In the genomic region with DNA sequence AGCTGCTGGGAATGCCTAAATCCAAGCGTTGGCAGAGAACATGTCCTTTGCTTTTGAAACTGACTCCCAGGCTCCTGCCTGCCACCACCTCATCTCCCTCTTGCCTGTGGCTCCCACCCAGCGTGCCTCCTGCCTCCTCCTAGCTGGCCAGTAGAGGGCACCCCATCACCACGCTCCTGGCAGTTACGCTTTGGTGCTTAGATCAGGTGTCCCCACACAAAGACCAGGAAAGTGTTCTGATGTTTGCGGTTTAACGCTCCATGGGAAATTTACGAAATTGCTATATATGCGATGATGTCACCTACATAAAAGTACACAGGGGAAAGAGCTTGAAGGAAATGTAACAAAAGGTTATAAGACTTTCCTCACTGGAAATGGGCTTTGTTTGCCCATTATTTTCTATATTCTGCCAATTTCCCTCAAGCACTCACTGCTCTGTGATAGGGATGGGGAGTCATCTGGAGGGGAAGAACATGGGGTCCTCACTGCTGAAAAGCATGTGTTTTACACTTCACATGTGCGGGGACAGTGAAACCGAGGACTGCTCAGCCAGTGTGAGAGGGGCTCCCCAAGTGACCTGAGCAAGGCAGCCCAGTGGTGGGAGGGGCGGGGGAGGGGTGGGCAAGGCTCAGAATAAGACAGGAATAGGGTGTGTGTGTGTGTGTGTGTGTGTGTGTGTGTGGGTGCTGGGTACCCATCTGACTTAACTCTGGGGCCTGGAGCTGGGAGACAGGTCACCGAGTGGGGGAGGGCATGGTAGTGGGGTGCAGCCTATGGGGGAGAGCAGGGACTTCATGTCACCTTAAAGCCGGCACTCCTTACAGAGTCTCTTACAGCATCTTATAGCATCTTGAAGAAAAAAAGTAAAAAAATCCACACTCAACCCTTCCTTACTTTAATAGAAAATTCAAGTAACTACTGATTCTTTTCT, we compare ENCODE assay signal across 8 mouse cellular contexts.
A peak's percentile ranks its signal among the peaks of the same experiment; 100 is the strongest.
DNase-seq lines count a peak whose midpoint lies in the region; ATAC-seq and TF ChIP-seq lines count a peak whose summit lies in the region.

No protein-coding gene starts in this region.

- peak; percentile 88 to 90 for DNase-seq in cerebellum, postnatal 4 days (ENCODE audit: low spot score in 2 of 2)
- DNase-seq in gastrocnemius, adult 2 months = peak; percentile 86
- DNase-seq in left cerebral cortex, adult 8-10 months (ENCODE audit: low spot score in 2 of 2) = peak; percentile 66 to 70
- peak; percentile 87 to 93 for DNase-seq in right cerebral cortex, postnatal 10 days (ENCODE audit: low spot score in 2 of 2)
- DNase-seq in urinary bladder, postnatal 10 days (ENCODE audit: low spot score) = peak; percentile 52

- no peak overlapping the region for H3K4me3 ChIP-seq in gastrocnemius, adult 2 months

- no peak overlapping the region for H3K27ac ChIP-seq in gastrocnemius, adult 2 months

- no peak; the same call in 1 of the 2 replicates for TF ChIP-seq CTCF in gastrocnemius, adult 2 months (IDR thresholded peaks at IDR 0.05)

- ATAC-seq in activated CD4-positive, CD25-positive, alpha-beta regulatory T cell, adult 4 months = peak; percentile 79
- ATAC-seq in inflammation-experienced regulatory T-cells, adult 6 months = peak; percentile 73
- peak; percentile 99 for ATAC-seq in megakaryocyte progenitor cell, adult 5-6 weeks (replicated peaks; ENCODE audit: poor library complexity)

- intact Hi-C loops in gastrocnemius, adult 2 months (cut with DNase I) = loop anchor here (2.0 to 5.0 kb wide), 4 partner anchors 75 to 150 kb away; no protein-coding TSS in a partner anchor
